Mouse (Mus musculus): Measurements from ENCODE around the gene Myo15b. TPM values are rescaled to one million over a fixed set of nuclear protein-coding genes. Genes with fewer than 3 reads are reported as not detected.

Myo15b gene
- polyA plus RNA-seq, 1 experiment from 2014 or later, result 0.12 TPM

GRCm38 (mm10) chr11:115911134-115911561, 52.9 kb downstream of the Myo15b start:
- Histone ChIP-seq H3K27ac (replicated peaks) (no peak overlapping the region), H3K27me3 (replicated peaks) (no peaks in the 10 kb centered on the region), H3K4me3 (replicated peaks) (no peak overlapping the region), H3K4me1 (no peaks in the 10 kb centered on the region), H3K9ac (replicated peaks) (no peak overlapping the region), H3K36me3 (peaks cover 29% of the 10 kb centered on the region), H3K4me2 (no peak overlapping the region), H3K9me3 (replicated peaks) (no peaks in the 10 kb centered on the region)
- no peak for ATAC-seq (ENCODE audit: low FRiP score)
- WGBS, result 93% methylated on average over 5 of the region's 5 CpGs

DNA sequence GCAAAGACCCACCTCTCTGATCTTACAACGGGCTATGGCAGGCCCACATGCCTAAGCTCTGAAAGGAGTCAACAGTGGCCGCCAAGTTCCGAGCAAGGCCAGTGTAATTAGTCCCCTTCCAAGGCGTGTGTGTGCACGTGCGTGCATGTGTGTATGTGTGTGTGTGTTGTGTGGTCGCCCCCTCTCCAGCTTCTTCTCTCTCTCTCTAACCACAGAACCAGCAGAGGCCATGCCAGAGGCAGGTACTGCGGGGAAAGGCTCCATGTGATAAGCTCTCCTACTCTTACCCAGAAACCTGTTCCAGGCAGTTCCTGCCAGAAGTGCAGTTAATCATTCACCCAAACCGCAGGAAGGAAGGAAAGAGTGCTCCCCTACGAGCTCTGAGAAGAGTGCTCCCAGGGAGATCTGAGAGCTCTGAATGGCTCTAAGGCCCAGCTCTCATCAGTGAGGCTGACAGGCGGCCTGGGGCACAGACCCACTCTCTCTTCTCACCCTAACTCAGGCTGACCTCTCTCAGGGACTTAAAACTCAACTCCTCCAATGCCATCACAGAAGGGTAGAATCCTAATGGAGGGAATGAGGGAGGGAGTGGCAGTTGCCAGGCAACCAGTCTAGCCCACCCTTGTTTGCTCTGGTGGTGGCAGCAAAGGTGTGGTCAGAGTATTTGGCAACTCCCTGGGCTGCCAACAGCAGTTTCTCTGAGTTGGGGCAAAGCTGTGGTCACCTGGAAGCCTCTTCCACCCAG, 53.6 kb downstream of the Myo15b start, which contains the start of gene Smim6:
Gene Smim6 (plus strand): TSS at position 386 of the 745 bp plus-strand sequence.
- 74% methylated on average over 11 of the region's 11 CpGs for WGBS

GRCm38 (mm10) chr11:115916579-115916978, 58.4 kb downstream of the Myo15b start:
- Histone ChIP-seq H3K27me3 (replicated peaks) (no peaks in the 10 kb centered on the region), H3K4me1 (no peaks in the 10 kb centered on the region), H3K4me3 (replicated peaks) (no peak overlapping the region), H3K9me3 (replicated peaks) (no peaks in the 10 kb centered on the region), H3K4me2 (no peak overlapping the region), H3K27ac (replicated peaks) (no peak overlapping the region), H3K9ac (replicated peaks) (no peak overlapping the region), H3K36me3 (peaks cover 37% of the 10 kb centered on the region)
- no peak for ATAC-seq (ENCODE audit: low FRiP score)
- 86% methylated on average over 4 of the region's 4 CpGs for WGBS

More for the DNA sequence above, 53.6 kb downstream of the Myo15b start, which contains the start of gene Smim6:
- no peaks in the 10 kb centered on the region for H3K27me3 ChIP-seq (replicated peaks)
- no peaks in the 10 kb centered on the region for H3K9me3 ChIP-seq (replicated peaks)
- H3K4me1 ChIP-seq, result no peaks in the 10 kb centered on the region
- H3K4me2 ChIP-seq, result no peak within 1 kb of the TSS
- no peak within 1 kb of the TSS for H3K9ac ChIP-seq (replicated peaks)
- peaks cover 34% of the 10 kb centered on the region for H3K36me3 ChIP-seq
- H3K4me3 ChIP-seq (replicated peaks), result no peak within 1 kb of the TSS
- no peak within 1 kb of the TSS for H3K27ac ChIP-seq (replicated peaks)
- ATAC-seq (ENCODE audit: low FRiP score), result no peak

DNA sequence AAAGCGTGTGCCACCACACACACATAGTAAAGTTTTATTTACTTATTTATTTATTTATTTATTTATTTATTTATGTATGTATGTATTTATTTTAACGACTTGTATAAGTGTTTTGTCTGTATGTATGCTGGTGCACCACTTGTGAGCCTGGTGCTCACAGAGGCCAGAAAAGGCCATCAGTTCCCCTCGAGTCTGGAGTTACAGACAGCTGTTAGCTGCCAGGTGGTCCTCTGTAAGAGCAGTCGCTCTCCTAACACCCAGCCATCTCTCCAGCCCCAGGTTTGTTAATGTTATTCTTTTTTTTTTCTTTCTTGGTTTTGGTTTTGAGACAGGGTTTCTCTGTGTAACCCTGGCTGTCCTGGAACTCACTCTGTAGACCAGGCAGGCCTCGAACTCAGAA, 60.4 kb downstream of the Myo15b start:
- Histone ChIP-seq H3K9ac (replicated peaks) (no peak overlapping the region), H3K27ac (replicated peaks) (no peak overlapping the region), H3K4me1 (no peaks in the 10 kb centered on the region), H3K27me3 (replicated peaks) (no peaks in the 10 kb centered on the region), H3K36me3 (peaks cover 39% of the 10 kb centered on the region), H3K4me2 (no peak overlapping the region), H3K4me3 (replicated peaks) (no peak overlapping the region), H3K9me3 (replicated peaks) (no peaks in the 10 kb centered on the region)
- 87% methylated on average over 5 of the region's 5 CpGs for WGBS
- ATAC-seq (ENCODE audit: low FRiP score), result no peak

DNA sequence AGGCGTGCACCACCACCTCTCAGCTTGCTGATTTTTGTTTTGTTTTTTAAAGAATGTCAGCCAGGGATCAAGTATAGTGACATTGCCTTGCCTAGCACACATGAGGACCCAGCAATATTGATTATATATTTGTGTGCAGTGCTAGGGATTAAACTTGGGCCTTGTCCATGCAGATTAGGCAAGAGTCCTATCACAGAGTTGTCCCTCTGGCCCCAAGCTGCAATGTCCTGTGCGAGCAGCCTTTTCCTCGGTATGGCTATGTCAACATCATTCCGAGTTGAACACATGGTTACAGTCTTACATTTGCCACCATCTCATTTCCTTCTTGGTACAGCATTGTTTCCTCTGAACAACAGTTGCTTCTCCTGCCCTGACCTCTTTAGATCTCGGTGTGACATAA, 60.9 kb downstream of the Myo15b start:
- Histone ChIP-seq H3K9ac (replicated peaks) (no peak overlapping the region), H3K4me1 (no peaks in the 10 kb centered on the region), H3K4me3 (replicated peaks) (no peak overlapping the region), H3K27ac (replicated peaks) (no peak overlapping the region), H3K27me3 (replicated peaks) (no peaks in the 10 kb centered on the region), H3K36me3 (peaks cover 40% of the 10 kb centered on the region), H3K4me2 (no peak overlapping the region), H3K9me3 (replicated peaks) (no peaks in the 10 kb centered on the region)
- ATAC-seq (ENCODE audit: low FRiP score), result no peak
- WGBS, result 90% methylated on average over 5 of the region's 5 CpGs

GRCm38 (mm10) chr11:115920110-115920818, 62.1 kb downstream of the Myo15b start:
- WGBS, result 46% methylated on average over 6 of the region's 6 CpGs
- H3K4me2 ChIP-seq, result no peak overlapping the region
- no peaks in the 10 kb centered on the region for H3K27me3 ChIP-seq (replicated peaks)

GRCm38 (mm10) chr11:115921986-115922385, 63.8 kb downstream of the Myo15b start:
- Histone ChIP-seq H3K4me3 (replicated peaks) (no peak overlapping the region), H3K9ac (replicated peaks) (no peak overlapping the region)
- WGBS, result 100% methylated on average over 1 of the region's 1 CpGs

More at GRCm38 (mm10) chr11:115920110-115920818, 62.1 kb downstream of the Myo15b start:
- Histone ChIP-seq H3K36me3 (peaks cover 42% of the 10 kb centered on the region), H3K4me3 (replicated peaks) (no peak overlapping the region), H3K9me3 (replicated peaks) (no peaks in the 10 kb centered on the region), H3K4me1 (no peaks in the 10 kb centered on the region), H3K27ac (replicated peaks) (no peak overlapping the region), H3K9ac (replicated peaks) (no peak overlapping the region)
- no peak for ATAC-seq (ENCODE audit: low FRiP score)

GRCm38 (mm10) chr11:115929031-115929430, 70.8 kb downstream of the Myo15b start:
- H3K27me3 ChIP-seq (replicated peaks), result no peaks in the 10 kb centered on the region
- H3K27ac ChIP-seq (replicated peaks), result no peak overlapping the region
- no peak overlapping the region for H3K9ac ChIP-seq (replicated peaks)
- no peak for ATAC-seq (ENCODE audit: low FRiP score)
- WGBS, result 88% methylated on average over 8 of the region's 8 CpGs
- H3K36me3 ChIP-seq, result peaks cover 27% of the 10 kb centered on the region
- H3K4me3 ChIP-seq (replicated peaks), result no peak overlapping the region
- no peaks in the 10 kb centered on the region for H3K9me3 ChIP-seq (replicated peaks)
- peaks cover 19% of the 10 kb centered on the region for H3K4me1 ChIP-seq
- no peak overlapping the region for H3K4me2 ChIP-seq

More at GRCm38 (mm10) chr11:115921986-115922385, 63.8 kb downstream of the Myo15b start:
- Histone ChIP-seq H3K4me1 (no peaks in the 10 kb centered on the region), H3K9me3 (replicated peaks) (no peaks in the 10 kb centered on the region), H3K4me2 (no peak overlapping the region), H3K36me3 (peaks cover 30% of the 10 kb centered on the region), H3K27me3 (replicated peaks) (no peaks in the 10 kb centered on the region), H3K27ac (replicated peaks) (no peak overlapping the region)
- ATAC-seq (ENCODE audit: low FRiP score), result no peak

DNA sequence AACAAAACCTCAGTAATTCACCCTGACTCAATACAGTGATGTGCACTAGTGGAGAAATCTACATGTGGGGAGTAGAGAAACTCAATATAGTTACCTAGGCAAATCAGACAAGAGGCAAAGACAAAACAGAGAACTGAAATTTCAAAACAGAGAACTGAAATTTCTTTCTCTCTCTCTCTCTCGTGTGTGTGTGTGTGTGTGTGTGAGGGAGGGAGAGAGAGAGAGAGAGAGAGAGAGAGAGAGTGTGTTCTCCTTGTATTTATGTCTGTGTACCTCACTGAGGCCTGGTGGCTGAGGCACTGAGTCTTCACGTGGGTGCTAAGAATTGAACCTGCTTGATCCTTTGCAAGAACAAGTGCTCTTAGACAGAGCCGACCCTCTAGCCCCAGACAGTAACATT, 71.6 kb downstream of the Myo15b start:
- Histone ChIP-seq H3K4me2 (no peak overlapping the region), H3K27ac (replicated peaks) (no peak overlapping the region), H3K36me3 (peaks cover 20% of the 10 kb centered on the region), H3K4me1 (peaks cover 27% of the 10 kb centered on the region), H3K4me3 (replicated peaks) (no peak overlapping the region), H3K9ac (replicated peaks) (no peak overlapping the region), H3K9me3 (replicated peaks) (no peaks in the 10 kb centered on the region), H3K27me3 (replicated peaks) (no peaks in the 10 kb centered on the region)
- WGBS, result 74% methylated on average over 3 of the region's 3 CpGs
- ATAC-seq (ENCODE audit: low FRiP score), result no peak

DNA sequence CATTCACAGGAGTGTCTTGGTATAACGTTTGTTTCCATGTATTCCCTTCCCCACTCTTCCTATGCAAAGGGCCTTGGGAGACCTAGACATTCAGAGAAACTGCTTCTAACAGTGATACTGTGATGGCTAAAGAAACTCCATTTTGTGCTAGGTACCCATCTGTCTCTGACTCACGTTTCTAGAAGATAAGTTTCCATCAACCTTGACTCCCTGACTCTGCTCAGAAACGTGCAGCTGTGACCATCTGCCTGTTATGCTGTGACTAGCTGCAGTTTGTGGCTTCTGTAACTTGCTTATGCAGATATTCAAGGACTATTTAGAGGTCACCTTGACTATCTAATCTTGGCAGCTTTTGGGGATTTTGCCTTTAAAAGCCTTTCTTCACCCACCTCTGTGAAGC, 73.0 kb downstream of the Myo15b start:
- 74% methylated on average over 3 of the region's 3 CpGs for WGBS
- Histone ChIP-seq H3K27ac (replicated peaks) (no peak overlapping the region), H3K9me3 (replicated peaks) (no peaks in the 10 kb centered on the region), H3K9ac (replicated peaks) (no peak overlapping the region), H3K4me1 (peaks cover 40% of the 10 kb centered on the region), H3K27me3 (replicated peaks) (no peaks in the 10 kb centered on the region), H3K4me2 (no peak overlapping the region), H3K36me3 (peaks cover 24% of the 10 kb centered on the region), H3K4me3 (replicated peaks) (no peak overlapping the region)
- no peak for ATAC-seq (ENCODE audit: low FRiP score)

GRCm38 (mm10) chr11:115933108-115933746, 75.0 kb downstream of the Myo15b start, which contains the start of the genes Sap30bp and Recql5:
TSS of gene Sap30bp (plus strand) at chr11:115933282.
TSS of gene Recql5 (minus strand) at chr11:115933477.
- Histone ChIP-seq H3K4me1 (peaks cover 44% of the 10 kb centered on the region), H3K27me3 (replicated peaks) (no peaks in the 10 kb centered on the region), H3K36me3 (peaks cover 25% of the 10 kb centered on the region), H3K9ac (replicated peaks) (peak within 1 kb of the TSS; percentile 55), H3K4me2 (peak within 1 kb of the TSS; percentile 86), H3K9me3 (replicated peaks) (no peaks in the 10 kb centered on the region), H3K27ac (replicated peaks) (peak within 1 kb of the TSS; percentile 58), H3K4me3 (replicated peaks) (peak within 1 kb of the TSS; percentile 62)
- peak; percentile 99 for ATAC-seq (ENCODE audit: low FRiP score)
- WGBS, result under 1% methylated on average over 28 of the region's 28 CpGs

Measured in neural tube, embryonic 15.5 days (tissue).